Mouse (Mus musculus) neutrophil, adult 65 days (primary cell): ENCODE measurements around the gene Tspan2. TPM values are rescaled to one million over a fixed set of nuclear protein-coding genes. Genes with fewer than 3 reads are reported as not detected.

Source experiments
- total RNA-seq: library from RNA; stranded (reverse); gene quantifications from 2 replicates; pipeline ENCODE4 v1.2.4, GENCODE M21; 2023

Tspan2 gene
- total RNA-seq, result 22.6 and 23.8 TPM in 2 replicates

DNA sequence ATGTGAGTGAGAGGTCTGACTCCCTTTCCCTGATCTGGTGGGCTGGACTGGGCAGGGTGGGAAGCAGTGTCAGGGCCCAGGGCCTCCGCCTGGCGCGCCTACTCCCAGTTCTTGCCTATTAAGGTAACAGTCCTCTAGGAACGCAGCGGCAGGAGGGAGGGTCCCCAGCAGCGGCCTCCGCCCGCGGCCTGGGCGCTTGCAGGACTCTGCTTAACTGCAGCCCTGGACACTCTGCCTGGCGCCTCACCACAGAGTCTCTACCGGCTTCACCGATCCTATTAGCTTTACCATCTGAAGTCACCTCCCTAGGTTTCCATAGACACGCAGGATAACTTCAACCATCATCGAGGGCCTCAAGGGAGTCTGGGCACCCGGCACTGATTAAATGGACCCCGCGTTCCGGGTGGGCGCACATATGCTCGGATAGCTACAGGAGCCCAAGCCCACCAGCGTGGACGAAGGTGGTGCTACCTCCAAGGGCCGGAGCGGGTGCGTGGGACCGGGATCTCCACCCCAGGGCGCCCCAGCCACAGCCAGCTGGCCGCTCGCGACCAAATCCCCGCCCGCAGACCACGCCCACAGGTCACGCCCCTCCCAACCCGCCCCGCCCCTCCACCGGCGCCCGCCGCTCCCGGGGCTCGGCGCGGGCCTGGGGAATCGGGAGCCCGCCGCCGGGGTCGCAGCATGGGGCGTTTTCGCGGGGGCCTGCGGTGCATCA, at the start of gene Tspan2:
Gene Tspan2 (plus strand): TSS at position 217 of the 718 bp plus-strand sequence.

GRCm38 (mm10) chr3:102782618-102783017, 48.3 kb downstream of the Tspan2 start, which contains the start of gene Tshb:
Tshb (minus strand) TSS chr3:102782718.

Other genes starting within 250 kb of the Tspan2 start
- not detected in 2 replicates for gene Tshb, start 48.2 kb downstream of the Tspan2 start, total RNA-seq
- not detected in 2 replicates for gene Sycp1, start 201.6 kb downstream of the Tspan2 start, total RNA-seq
- not detected in 2 replicates for gene Nr1h5, start 229.6 kb downstream of the Tspan2 start, total RNA-seq